Mouse (Mus musculus): ENCODE results near the gene Wasf3. TPM values are rescaled to one million over a fixed set of nuclear protein-coding genes. Genes with fewer than 3 reads are reported as not detected.
"Not testable (repeated sequence)": the region's sequence is repeated elsewhere in the genome, so short reads cannot be mapped to it uniquely, and the experiment has no call there.

Gene Wasf3
- total RNA-seq, 2 experiments from 2014 or later, result 0.31 to 0.39 TPM

DNA sequence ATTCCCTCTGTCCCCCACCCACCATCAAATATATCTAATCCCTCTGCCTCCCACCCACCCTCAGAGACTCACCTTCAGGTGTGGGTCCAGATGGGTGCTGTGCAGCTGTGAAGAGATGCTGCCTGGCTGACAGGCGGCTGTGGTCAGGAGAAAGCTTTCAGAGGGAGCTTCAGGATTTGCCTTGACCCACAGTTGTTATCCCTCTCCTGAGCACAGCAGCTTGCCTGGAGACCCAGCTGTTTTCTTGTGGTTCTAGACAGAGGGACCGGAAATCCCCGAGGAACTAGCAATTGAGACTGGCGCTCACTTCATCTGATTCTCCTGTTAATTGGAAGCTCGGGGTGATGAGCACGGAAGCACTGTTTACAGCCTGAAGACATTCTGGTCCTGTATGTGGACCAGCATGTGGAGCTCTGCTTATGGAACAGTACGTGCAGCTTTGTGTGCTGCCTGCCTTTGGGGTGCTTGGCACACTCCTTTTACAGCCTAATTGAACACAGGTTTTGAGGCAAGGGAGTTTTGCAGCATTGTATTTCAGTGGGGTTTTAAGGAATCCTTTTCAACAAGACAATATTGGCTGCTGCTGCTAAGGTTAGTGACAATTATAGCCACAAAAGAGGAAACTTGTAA is 54.5 kb downstream of the Wasf3 start:
- intact Hi-C loops (cut with DNase I), result no loop called here
- no peak for DNase-seq

DNA sequence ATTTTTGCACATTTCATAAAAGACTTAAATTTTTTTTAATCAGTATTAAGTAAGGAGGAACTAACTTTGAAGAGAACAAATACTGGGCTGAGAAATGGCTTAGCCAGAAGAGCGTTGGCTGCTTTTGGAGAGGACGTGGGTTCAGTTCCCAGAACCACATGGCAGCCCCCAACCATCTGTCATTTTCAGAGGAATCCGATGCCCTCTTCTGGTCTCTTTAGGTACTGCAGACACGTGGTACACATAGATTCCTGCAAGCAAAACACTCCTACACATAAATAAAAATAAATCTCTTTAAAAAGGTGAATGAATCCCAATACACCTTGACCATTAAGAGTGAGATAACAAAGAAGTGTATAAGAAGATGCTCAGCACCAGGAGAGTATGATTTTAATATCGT is 55.5 kb downstream of the Wasf3 start:
- DNase-seq, result no peak
- intact Hi-C loops (cut with DNase I), result no loop called here

- intact Hi-C loops (cut with DNase I), result no loop called here
- DNase-seq, result no peak
Measured at GRCm38 (mm10) chr5:146442767-146443166, 58.0 kb downstream of the Wasf3 start.

- intact Hi-C loops (cut with DNase I), result no loop called here
- DNase-seq, result no peak
Measured at GRCm38 (mm10) chr5:146446633-146447032, 61.8 kb downstream of the Wasf3 start.

DNA sequence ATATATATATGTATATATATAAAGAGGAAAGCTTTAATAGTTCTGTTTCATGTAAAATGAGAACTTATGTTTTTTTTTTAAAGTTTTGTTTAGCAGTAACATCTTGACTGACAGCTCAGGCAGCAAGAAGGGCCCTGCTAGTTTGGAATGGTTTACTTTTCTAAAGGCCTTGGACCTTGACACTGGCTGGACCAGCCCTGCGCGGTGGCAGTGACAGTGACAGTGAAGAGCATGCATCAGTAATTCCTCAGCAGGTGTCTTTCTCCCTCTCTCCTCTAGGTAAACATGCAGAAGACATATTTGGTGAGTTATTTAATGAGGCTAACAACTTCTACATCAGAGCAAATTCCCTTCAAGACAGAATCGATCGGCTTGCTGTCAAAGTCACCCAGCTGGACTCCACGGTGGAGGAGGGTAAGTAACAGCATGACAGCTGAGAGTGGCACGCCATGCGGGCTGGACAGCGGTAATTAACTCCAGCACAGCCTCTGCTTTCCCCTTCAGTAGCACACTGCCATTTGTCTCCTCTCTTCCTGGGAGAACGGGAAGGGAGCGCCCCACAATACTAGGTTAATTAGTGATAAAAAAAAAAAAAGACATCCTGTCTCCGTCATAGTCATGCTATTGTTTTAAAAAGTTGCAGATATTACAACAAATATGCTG is 66.9 kb downstream of the Wasf3 start:
- intact Hi-C loops (cut with DNase I), result no loop called here
- no peak for DNase-seq

GRCm38 (mm10) chr5:146453556-146453955 is 68.8 kb downstream of the Wasf3 start:
- intact Hi-C loops (cut with DNase I), result no loop called here
- DNase-seq, result no peak

GRCm38 (mm10) chr5:146461612-146462011 is 76.8 kb downstream of the Wasf3 start:
- DNase-seq, result no peak
- intact Hi-C loops (cut with DNase I), result no loop called here

DNA sequence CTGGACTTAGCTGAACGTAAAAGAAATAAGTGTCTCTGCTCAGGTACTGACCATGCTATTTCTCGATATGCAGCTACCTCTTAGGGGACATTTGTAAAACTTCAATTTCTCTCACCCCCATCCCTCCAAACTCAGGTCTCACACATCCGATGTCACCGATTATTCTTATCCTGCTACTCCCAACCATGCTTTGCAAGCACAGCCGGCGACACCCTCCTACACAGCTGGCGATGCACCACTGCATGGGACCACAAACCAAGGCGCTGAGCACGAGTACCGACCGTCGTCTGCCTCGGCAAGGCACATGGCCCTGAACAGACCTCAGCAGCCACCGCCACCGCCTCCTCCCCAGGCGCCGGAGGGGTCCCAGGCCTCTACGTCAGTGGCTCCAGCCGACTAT is 81.9 kb downstream of the Wasf3 start:
- intact Hi-C loops (cut with DNase I), result no loop called here
- no peak for DNase-seq

- intact Hi-C loops (cut with DNase I), result no loop called here
- no peak for DNase-seq
Measured at GRCm38 (mm10) chr5:146468311-146468710, 83.5 kb downstream of the Wasf3 start.

DNA sequence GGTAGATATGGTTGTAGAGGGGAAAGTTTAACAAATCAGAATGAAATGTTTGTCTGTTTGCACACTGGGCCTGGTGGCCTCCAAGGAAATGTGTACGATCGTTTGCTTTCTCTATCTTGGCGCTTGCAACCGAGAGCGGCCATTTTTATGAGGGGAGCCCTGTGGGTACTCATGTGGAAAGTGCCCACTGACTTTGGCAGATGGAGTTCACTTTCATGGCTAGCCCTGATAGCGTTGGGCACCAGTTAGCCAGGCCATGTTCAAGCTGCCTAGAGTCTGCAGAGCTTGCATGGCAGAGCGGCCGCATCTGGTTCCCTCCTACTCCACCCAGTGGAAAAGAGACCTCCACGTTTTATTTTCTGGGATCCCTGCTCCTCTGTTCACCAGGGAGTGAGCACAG is 86.0 kb downstream of the Wasf3 start:
- intact Hi-C loops (cut with DNase I), result loop anchor here (10.0 kb wide), 1 partner anchor 276 kb away; no protein-coding TSS in a partner anchor
- no peak for DNase-seq

GRCm38 (mm10) chr5:146471311-146471710 is 86.5 kb downstream of the Wasf3 start:
- no peak for DNase-seq
- intact Hi-C loops (cut with DNase I), result loop anchor here (10.0 kb wide), 1 partner anchor 277 kb away; no protein-coding TSS in a partner anchor

GRCm38 (mm10) chr5:146471821-146472220 is 87.0 kb downstream of the Wasf3 start:
- DNase-seq, result no peak
- intact Hi-C loops (cut with DNase I), result loop anchor here (10.0 kb wide), 1 partner anchor 277 kb away; no protein-coding TSS in a partner anchor

GRCm38 (mm10) chr5:146479564-146479963 is 94.8 kb downstream of the Wasf3 start:
- DNase-seq, result peak; percentile 7 to 16
- intact Hi-C loops (cut with DNase I), result loop anchor here (5.0 to 10.0 kb wide), 2 partner anchors 147 to 285 kb away; no protein-coding TSS in a partner anchor

GRCm38 (mm10) chr5:146481665-146482064 is 96.9 kb downstream of the Wasf3 start, which contains the start of gene Gm6408:
TSS of gene Gm6408 (plus strand) at chr5:146481965.
- intact Hi-C loops (cut with DNase I); DNase-seq: not testable (repeated sequence)

DNA sequence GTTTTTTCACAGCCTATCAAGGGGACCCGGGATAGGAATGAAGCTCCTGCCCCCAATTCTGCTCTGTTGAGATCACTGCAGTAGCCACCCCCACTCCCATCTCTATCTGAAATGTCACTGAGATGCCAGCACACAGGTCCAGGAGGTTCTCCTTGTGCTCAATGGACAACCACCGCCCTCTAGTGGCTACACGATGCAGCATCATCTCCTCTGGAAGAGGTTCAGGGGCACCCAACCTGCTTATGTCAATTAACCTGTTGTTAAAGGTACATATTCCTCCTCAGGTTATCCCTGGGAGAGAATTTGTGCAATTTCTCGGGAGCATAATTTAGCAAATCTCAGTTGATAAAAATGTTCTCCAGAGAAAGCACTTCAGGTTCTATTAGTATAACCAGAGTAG is 104.2 kb downstream of the Wasf3 start:
- DNase-seq, result peak; percentile 13 to 42
- intact Hi-C loops (cut with DNase I), result not testable (repeated sequence)

GRCm38 (mm10) chr5:146491063-146491462 is 106.3 kb downstream of the Wasf3 start, which contains the start of gene Gm6370:
TSS of gene Gm6370 (plus strand) at chr5:146491363.
- DNase-seq; intact Hi-C loops (cut with DNase I): not testable (repeated sequence)

DNA sequence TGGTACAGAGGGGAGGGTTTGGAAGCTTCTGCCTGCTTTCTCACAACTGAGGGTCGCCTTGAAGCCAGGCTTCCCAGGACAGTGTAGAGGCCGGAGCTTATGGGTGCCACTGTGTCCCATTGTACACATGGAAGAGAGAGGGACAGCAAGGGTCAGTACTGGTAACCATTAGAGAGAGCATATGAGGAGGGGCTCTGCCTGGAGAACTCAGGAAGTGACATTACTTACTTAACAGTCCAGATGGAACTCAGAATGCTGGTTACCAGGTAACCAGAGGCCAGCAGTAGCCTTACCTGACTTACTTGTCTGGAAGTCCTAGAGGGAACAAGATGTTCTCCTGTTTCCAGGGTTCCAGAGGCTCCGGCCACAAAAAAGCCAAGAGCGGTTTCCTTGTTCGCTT is 117.3 kb downstream of the Wasf3 start, which contains the start of gene 4930449I24Rik:
4930449I24Rik (plus strand) TSS at position 301 of the 400 bp plus-strand sequence.
- DNase-seq; intact Hi-C loops (cut with DNase I): not testable (repeated sequence)

DNA sequence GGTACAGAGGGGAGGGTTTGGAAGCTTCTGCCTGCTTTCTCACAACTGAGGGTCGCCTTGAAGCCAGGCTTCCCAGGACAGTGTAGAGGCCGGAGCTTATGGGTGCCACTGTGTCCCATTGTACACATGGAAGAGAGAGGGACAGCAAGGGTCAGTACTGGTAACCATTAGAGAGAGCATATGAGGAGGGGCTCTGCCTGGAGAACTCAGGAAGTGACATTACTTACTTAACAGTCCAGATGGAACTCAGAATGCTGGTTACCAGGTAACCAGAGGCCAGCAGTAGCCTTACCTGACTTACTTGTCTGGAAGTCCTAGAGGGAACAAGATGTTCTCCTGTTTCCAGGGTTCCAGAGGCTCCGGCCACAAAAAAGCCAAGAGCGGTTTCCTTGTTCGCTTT is 129.0 kb downstream of the Wasf3 start, which contains the start of gene Gm3402:
Gm3402 (plus strand) TSS at position 301 of the 400 bp plus-strand sequence.
- DNase-seq; intact Hi-C loops (cut with DNase I): not testable (repeated sequence)

All from heart, postnatal 14 days (tissue).